Mouse (Mus musculus) forebrain, embryonic 14.5 days (tissue): ENCODE measurements around the gene Tnnc2. TPM values are rescaled to one million over a fixed set of nuclear protein-coding genes. Genes with fewer than 3 reads are reported as not detected.
"Not testable (repeated sequence)": the region's sequence is repeated elsewhere in the genome, so short reads cannot be mapped to it uniquely, and the experiment has no call there.

Experiments
- ATAC-seq: fragments of 200-750 bp; cut with Nextera tagmentation; 2 replicates; pipeline ENCODE4 v1.8.0; 2017; ENCODE audit warnings: mild to moderate bottlenecking, moderate library complexity
- DNase-seq: peaks from one replicate; pipeline ENCODE4 v3.0.0-alpha.2; 2015; ENCODE audit warnings: low spot score
- H3K27ac ChIP-seq: fragments of 300-500 bp; sonication (generic); 2 replicates; pipeline ENCODE4 v1.5.1; 2014; ENCODE audit warnings: low read depth, mild to moderate bottlenecking, control low read depth, low read length, moderate library complexity
- H3K27me3 ChIP-seq: fragments of 300-500 bp; sonication (generic); replicated peaks from 2 replicates; pipeline ENCODE4 v1.6.1; 2014; ENCODE audit warnings: low read length, control low read depth, mixed read lengths; ENCODE audit not compliant: control insufficient read depth, insufficient read depth
- H3K36me3 ChIP-seq: fragments of 300-500 bp; sonication (generic); 2 replicates; pipeline ENCODE4 v1.6.1; 2014; ENCODE audit warnings: low read length, control low read depth; ENCODE audit not compliant: control insufficient read depth, insufficient read depth
- H3K4me1 ChIP-seq: fragments of 300-500 bp; sonication (generic); 2 replicates; pipeline ENCODE4 v1.6.1; 2014; ENCODE audit warnings: antibody characterized with exemption, low read length, control low read depth; ENCODE audit not compliant: control insufficient read depth, insufficient read depth
- H3K4me2 ChIP-seq: fragments of 300-500 bp; sonication (generic); 2 replicates; pipeline ENCODE4 v1.6.1; 2014; ENCODE audit warnings: mild to moderate bottlenecking, control low read depth, low read length
- H3K4me3 ChIP-seq: fragments of 300-500 bp; sonication (generic); 2 replicates; pipeline ENCODE4 v1.5.1; 2014; ENCODE audit warnings: low read depth, low read length, control low read depth
- H3K9ac ChIP-seq: fragments of 300-500 bp; sonication (generic); 2 replicates; pipeline ENCODE4 v1.6.1; 2014; ENCODE audit warnings: mild to moderate bottlenecking, low read length, control low read depth, moderate library complexity
- H3K9me3 ChIP-seq: fragments of 300-500 bp; sonication (generic); replicated peaks from 2 replicates; pipeline ENCODE4 v1.6.1; 2016; ENCODE audit warnings: low read length, control low read depth, mixed read lengths; ENCODE audit not compliant: control insufficient read depth
- WGBS: fragments of 180-500 bp; shearing (Covaris S2); extraction: QIAGEN DNeasy Blood & Tissue Kit; methylation state at CpG from one replicate; pipeline ENCODE4 v1.1.7; 2014; 5-methylcytosine and 5-hydroxymethylcytosine counted together
- polyA plus RNA-seq: library from polyadenylated mRNA; unstranded; fragments of >200 nt; fragmentation: Nextera tagmentation; extraction: Ambion mirVana; gene quantifications from 2 replicates; pipeline ENCODE4 v1.2.1, GENCODE M21; 2014

The Tnnc2 gene
- polyA plus RNA-seq, 1 experiment from 2014 or later, result not detected

DNA sequence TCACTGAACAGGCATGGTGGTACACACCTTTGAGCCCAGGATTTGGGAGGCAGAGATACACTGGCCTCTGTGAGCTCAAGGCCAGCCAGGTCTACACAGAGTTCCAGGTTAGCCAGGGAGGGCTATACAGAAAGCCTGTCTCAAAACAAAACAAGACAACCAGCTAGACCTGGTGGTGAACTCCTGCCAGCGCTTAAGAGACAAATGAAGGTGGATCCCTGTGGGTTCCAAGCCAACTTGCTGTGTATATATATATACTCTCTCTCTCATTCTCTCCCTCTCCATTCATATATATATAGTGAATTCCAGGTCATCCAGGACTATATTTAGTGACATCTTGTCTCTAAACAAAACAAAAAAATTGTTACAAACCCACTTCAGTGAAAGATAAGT is 24.1 kb upstream of the Tnnc2 start:
- ATAC-seq (no peak), DNase-seq (no peak)
- peaks cover 19% of the 10 kb centered on the region; the same call in 1 of the 2 replicates for H3K36me3 ChIP-seq
- H3K27ac ChIP-seq, result no peak overlapping the region
- peak overlapping the region; percentile 62 for H3K4me2 ChIP-seq
- peak overlapping the region; percentile 77 for H3K4me3 ChIP-seq
- no peaks in the 10 kb centered on the region for H3K9me3 ChIP-seq
- no peaks in the 10 kb centered on the region for H3K27me3 ChIP-seq
- peak overlapping the region; percentile 78 for H3K9ac ChIP-seq
- WGBS, result 55% methylated on average over 1 of the region's 1 CpGs
- peaks cover 8% of the 10 kb centered on the region; the same call in 1 of the 2 replicates for H3K4me1 ChIP-seq

DNA sequence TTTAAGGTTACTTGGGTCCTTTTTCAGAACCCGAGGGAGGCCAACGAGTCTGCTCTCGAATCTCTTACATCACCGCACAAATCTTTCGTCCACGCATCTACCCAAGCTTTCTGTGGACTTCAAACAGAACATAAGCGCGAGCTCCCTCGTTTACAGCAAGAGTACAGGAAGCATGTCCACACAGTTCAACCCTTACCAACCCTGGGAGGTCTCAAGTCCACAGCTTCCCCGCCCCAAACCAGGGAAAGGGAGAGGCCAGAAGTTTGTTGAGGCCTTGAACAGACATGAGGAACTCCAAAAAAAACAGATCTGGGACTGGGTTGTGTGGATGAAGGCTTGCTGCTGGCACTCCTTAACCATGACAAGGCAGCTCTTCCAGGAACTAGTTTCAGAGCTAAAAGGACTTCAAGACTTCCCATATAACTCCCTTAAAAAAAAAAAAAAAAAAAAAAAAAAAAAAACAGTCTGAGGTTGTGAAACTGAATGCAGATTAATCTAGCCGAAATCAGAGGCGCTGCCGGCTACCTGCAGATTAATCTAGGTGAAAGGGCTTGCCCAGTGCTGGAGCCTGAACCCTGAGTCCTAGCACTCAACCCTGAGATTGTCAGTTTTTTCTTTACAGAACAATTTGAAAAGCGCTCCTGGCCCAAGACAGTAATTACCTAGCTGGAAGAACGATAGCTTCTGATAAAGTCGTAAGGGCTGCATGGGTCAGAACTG is 23.6 kb upstream of the Tnnc2 start:
- peak overlapping the region; percentile 77; the same call in 1 of the 2 replicates for H3K4me3 ChIP-seq
- ATAC-seq (no peak), DNase-seq (no peak)
- peak overlapping the region; percentile 78 for H3K9ac ChIP-seq
- 0 out of 2 replicates have a peak, but pooled peaks cover 16% of the 10 kb centered on the region for H3K36me3 ChIP-seq
- 91% methylated on average over 16 of the region's 16 CpGs for WGBS
- no peaks in the 10 kb centered on the region for H3K9me3 ChIP-seq
- H3K27me3 ChIP-seq, result no peaks in the 10 kb centered on the region
- H3K27ac ChIP-seq, result no peak overlapping the region
- H3K4me2 ChIP-seq, result peak overlapping the region; percentile 62
- H3K4me1 ChIP-seq, result peaks cover 8% of the 10 kb centered on the region; the same call in 1 of the 2 replicates

DNA sequence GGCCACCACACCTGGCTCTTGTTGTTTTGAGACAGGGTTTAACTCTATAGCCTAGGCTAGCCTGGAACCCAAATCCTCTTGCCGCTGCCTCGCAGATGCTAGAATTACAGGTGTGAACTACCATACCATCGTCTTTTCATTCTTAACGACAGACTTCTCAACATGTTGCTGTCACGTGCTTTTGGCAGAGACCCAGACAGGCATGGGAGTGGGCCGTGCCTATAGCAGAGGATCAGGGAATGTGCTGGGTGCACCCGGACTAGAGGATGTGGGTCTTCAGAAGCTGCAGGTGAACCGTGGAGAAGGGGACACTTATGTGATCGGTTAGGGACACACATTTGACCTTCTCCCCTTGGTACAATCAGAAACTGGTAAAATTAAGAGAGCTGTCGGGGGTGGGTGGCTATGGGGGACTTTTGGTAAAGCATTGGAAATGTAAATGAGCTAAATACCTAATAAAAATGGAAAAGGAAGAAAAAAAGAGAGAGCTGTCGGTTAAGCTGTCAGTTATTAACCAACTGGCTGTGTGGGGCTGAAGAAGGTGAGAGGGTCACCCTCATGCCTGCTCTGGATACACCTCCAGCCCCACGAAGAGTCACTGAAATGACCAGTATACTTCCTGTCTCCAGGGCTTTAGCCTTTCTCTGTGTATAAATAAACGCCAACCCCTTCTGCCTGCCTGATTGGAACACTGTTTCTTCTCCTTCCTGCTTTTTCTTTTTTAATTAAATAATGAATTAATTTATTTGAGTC is 20.7 kb upstream of the Tnnc2 start:
- Histone ChIP-seq H3K9me3 (no peaks in the 10 kb centered on the region), H3K9ac (no peak overlapping the region), H3K27ac (no peak overlapping the region), H3K36me3 (peaks cover 43% of the 10 kb centered on the region), H3K4me1 (peaks cover 5% of the 10 kb centered on the region; the same call in 1 of the 2 replicates), H3K4me3 (no peak overlapping the region), H3K27me3 (no peaks in the 10 kb centered on the region), H3K4me2 (no peak overlapping the region)
- DNase-seq (no peak), ATAC-seq (no peak)
- WGBS, result 90% methylated on average over 13 of the region's 13 CpGs

DNA sequence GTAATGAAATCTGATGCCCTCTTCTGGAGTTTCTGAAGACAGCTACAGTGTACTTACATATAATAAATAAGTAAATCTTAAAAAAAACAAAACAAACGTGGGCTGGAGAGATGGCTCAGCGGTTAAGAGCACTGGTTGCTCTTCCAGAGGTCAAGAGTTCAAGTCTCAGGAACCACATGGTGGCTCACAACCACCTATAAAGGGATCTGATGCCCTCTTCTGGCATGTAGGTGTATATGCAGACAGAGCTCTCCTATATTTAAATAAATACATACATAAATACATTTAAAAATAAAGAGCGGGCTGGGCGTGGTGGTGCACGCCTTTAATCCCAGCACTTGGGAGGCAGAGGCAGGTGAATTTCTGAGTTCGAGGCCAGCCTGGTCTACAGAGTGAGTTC is 18.8 kb upstream of the Tnnc2 start:
- H3K4me1 ChIP-seq, H3K4me2 ChIP-seq, H3K27ac ChIP-seq, H3K9me3 ChIP-seq, H3K4me3 ChIP-seq, H3K9ac ChIP-seq, H3K27me3 ChIP-seq, ATAC-seq: not testable (repeated sequence)
- peak; percentile 28 for DNase-seq
- 82% methylated on average over 6 of the region's 6 CpGs for WGBS
- peaks cover 56% of the 10 kb centered on the region for H3K36me3 ChIP-seq

- WGBS, result 88% methylated on average over 4 of the region's 4 CpGs
- peaks cover 78% of the 10 kb centered on the region for H3K36me3 ChIP-seq
Measured at GRCm38 (mm10) chr2:164795868-164796267, 16.1 kb upstream of the Tnnc2 start.

DNA sequence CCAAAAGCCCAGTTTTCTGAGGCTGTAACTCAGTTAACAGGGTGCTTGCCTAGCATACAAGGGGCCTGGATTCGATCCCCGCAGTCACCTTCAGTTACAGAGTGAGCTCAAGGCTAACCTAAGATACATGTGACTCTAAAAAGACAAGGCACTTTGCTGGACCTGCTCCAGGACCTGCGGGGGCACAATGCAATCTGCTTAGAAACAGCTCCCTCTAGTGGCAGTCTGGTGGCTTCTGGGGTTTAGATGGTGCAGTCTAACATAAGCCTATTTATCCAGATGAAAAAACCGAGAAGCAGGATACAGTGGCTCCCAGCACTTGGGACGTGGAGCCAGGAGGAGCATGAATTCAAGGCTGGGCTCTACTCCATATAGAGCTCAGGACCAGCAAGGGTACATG is 14.5 kb upstream of the Tnnc2 start:
- Histone ChIP-seq H3K27me3 (no peaks in the 10 kb centered on the region), H3K4me3 (no peak overlapping the region), H3K9ac (no peak overlapping the region), H3K27ac (no peak overlapping the region), H3K4me1 (no peaks in the 10 kb centered on the region), H3K4me2 (no peak overlapping the region), H3K36me3 (peaks cover 66% of the 10 kb centered on the region), H3K9me3 (no peaks in the 10 kb centered on the region)
- peak; percentile 94 for DNase-seq
- peak; percentile 38 for ATAC-seq
- WGBS, result 25% methylated on average over 5 of the region's 5 CpGs

More at GRCm38 (mm10) chr2:164795868-164796267, 16.1 kb upstream of the Tnnc2 start:
- Histone ChIP-seq H3K27me3 (no peaks in the 10 kb centered on the region), H3K9me3 (no peaks in the 10 kb centered on the region), H3K4me1 (no peaks in the 10 kb centered on the region), H3K4me3 (no peak overlapping the region), H3K4me2 (no peak overlapping the region), H3K27ac (no peak overlapping the region), H3K9ac (no peak overlapping the region)
- ATAC-seq, result no peak
- DNase-seq, result no peak

- Histone ChIP-seq H3K4me3 (no peak overlapping the region), H3K4me2 (no peak overlapping the region), H3K27ac (no peak overlapping the region), H3K9me3 (no peaks in the 10 kb centered on the region), H3K27me3 (no peaks in the 10 kb centered on the region), H3K4me1 (no peaks in the 10 kb centered on the region), H3K9ac (no peak overlapping the region), H3K36me3 (peaks cover 68% of the 10 kb centered on the region)
- ATAC-seq, result no peak
- WGBS, result 99% methylated on average over 2 of the region's 2 CpGs
- peak; percentile 20 for DNase-seq
Measured at GRCm38 (mm10) chr2:164793772-164794171, 14.0 kb upstream of the Tnnc2 start.

GRCm38 (mm10) chr2:164793236-164793635 is 13.5 kb upstream of the Tnnc2 start:
- Histone ChIP-seq H3K9me3 (no peaks in the 10 kb centered on the region), H3K27ac (no peak overlapping the region), H3K9ac (no peak overlapping the region), H3K4me1 (no peaks in the 10 kb centered on the region), H3K36me3 (peaks cover 67% of the 10 kb centered on the region), H3K27me3 (no peaks in the 10 kb centered on the region), H3K4me2 (no peak overlapping the region), H3K4me3 (no peak overlapping the region)
- DNase-seq, result peak; percentile 54
- 83% methylated on average over 3 of the region's 3 CpGs for WGBS
- ATAC-seq, result no peak
